Mouse (Mus musculus) activated CD4-positive, CD25-positive, alpha-beta regulatory T cell, adult 9 weeks (primary cell): ENCODE data around the gene Spata1. TPM values are rescaled to one million over a fixed set of nuclear protein-coding genes. Genes with fewer than 3 reads are reported as not detected.

Experiments
- polyA plus RNA-seq: library from polyadenylated mRNA; unstranded; fragments of 100-300 nt; shearing (Covaris generic); gene quantifications from one replicate; pipeline ENCODE4 v1.2.1, GENCODE M21; 2017

Spata1 gene
- 8.3 TPM for polyA plus RNA-seq

DNA sequence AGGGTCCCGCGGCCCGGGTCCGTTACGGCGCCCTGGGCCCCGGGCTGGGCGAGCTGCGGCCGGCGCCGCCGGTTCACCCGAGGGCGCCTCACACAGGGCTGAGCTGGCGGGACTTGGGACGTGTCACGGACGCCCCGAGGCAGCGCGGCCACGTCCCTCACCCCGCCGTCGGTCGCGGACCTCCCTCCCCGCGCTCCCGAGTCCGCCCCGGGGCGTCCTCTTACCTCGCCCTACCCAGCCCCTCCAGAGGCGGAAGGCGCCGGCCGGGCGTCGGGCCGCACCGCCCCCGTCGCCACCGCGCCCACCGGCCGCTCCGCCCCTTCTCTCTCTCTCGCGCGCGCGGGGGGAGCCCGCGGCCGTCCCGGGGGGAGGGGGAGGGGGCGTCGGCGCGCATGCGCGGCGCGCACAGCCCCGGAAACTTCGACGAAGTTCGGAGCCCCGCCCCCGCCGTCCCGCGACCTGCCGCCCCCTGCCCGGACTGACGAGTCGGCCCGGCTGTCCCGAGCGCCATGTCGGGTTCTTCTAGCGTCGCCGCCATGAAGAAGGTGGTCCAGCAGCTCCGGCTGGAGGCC lies at the start of gene Spata1, which contains the start of gene Gng5:
Gene Spata1, minus strand, starts transcription at position 323 of the 572 bp plus-strand sequence.
Gene Gng5, plus strand, starts transcription at position 377 of the 572 bp plus-strand sequence.

DNA sequence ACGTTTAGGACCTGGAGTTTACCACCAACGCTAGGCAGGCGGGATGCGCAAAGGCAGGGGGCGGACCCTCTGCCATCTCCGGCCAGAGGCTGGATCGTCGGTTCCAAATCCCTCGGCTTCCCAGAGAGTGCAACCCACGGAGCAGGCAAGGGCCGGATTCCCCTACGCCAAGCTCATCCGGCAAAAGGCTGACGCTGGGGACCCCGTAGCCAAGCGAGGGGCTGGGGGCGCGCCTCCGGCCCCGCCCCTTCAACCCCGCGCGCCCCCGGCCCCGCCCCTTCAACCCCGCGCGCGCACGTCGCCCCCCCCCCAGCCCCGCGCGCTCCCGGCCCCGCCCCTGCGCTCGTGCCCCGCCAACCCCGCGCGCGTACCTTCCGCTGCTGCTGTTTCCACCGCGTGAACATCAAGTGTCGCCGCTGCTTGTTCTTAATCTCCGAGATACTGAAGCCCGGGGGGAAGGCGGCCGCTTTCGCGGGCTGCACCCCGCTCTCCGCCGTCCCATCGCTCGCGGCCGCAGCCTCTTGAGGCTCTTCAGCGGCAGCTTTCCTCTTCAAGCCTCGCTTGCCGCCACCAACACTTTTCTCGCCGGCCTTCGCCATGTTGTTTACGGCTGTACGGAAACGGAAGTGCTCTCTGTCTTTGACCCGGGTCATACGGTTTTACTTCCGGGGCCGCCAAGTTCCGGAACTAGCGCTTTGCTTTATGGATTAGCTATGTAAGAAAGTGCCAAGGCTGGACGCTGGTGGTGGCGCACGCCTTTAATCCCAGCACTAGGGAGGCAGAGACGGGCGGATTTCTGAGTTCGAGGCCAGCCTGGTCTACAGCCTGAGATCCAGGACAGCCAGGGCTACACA lies 21.5 kb upstream of the Spata1 start, which contains the start of gene Rpf1:
Gene Rpf1, minus strand, starts transcription at position 632 of the 854 bp plus-strand sequence.

DNA sequence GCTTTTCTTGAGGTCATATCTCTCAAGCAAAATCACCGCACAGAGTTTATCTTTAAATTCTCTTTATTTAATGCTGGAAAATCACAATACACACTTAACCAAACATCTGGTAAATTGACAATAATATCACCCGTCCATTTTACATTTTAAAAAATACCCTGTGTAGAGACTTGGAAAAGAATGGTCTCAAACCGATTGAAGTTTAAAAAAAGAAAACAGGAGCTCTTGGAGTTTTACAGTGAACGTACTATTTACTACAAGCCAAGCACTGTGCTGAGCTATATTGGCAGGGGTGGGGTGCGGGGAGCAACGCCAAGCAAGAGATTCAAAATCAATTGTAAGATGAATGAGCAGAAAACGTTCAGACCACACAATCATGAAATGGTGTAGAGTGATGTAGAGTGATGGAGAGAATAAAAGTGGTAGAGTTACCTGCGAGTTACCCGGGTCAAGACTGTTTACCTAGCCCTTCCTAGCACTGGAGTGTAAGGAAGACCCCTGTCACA lies 49.8 kb downstream of the Spata1 start, which contains the start of gene Ctbs:
Gene Ctbs, plus strand, starts transcription at position 51 of the 506 bp plus-strand sequence.

Other genes with a start within 250 kb of the Spata1 start
- 0.61 TPM for gene Ssx2ip, start 95.1 kb downstream of the Spata1 start, polyA plus RNA-seq
- 11.3 TPM for gene Ctbs, start 50.0 kb downstream of the Spata1 start, polyA plus RNA-seq
- gene Gng5, start 54 bp upstream of the Spata1 start, polyA plus RNA-seq, result 533 TPM
- gene Rpf1, start 21.7 kb upstream of the Spata1 start, polyA plus RNA-seq, result 75.6 TPM
- gene Uox, start 70.7 kb upstream of the Spata1 start, polyA plus RNA-seq, result not detected
- gene Dnase2b, start 115.8 kb upstream of the Spata1 start, polyA plus RNA-seq, result not detected
- not detected for gene 4930503B20Rik, start 151.6 kb upstream of the Spata1 start, polyA plus RNA-seq
- not detected for gene Samd13, start 185.8 kb upstream of the Spata1 start, polyA plus RNA-seq